In the genomic region with DNA sequence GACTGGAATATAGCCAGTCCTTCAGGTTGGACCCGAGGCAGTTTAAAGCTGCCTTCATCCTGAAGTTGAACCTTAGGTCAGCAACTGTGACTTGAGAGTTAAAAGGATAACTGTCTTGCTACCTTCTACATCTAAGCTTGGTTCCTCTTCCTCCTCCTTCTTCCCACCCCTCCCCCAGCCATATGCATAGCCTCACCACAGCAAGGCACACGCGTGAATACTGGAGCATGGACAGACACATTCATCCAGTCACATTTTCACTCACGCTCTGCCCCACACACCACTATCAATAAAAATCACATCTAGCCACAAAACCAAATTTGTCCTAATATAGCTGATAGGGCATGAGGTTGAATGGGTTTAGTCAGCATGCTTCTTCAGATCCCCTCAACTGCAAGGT, we compare ENCODE assay signal across 7 mouse cellular contexts. TPM values are rescaled to one million over a fixed set of nuclear protein-coding genes. Genes with fewer than 3 reads are reported as not detected.
A peak's percentile ranks its signal among the peaks of the same experiment; 100 is the strongest.
DNase-seq lines count a peak whose midpoint lies in the region; ATAC-seq and TF ChIP-seq lines count a peak whose summit lies in the region.

No protein-coding gene starts in this region.

- H3K9ac ChIP-seq in forebrain, embryonic 13.5 days = peak overlapping the region; percentile 91
- H3K9ac ChIP-seq in stomach, embryonic 16.5 days (ENCODE audit: low read length) = no peak overlapping the region

- H3K4me2 ChIP-seq in forebrain, embryonic 13.5 days = peak overlapping the region; percentile 79
- H3K4me2 ChIP-seq in stomach, embryonic 16.5 days (ENCODE audit: low read depth, low read length) = peak overlapping the region; percentile 77

- H3K4me1 ChIP-seq in forebrain, embryonic 13.5 days = peaks cover 30% of the 10 kb centered on the region
- H3K4me1 ChIP-seq in limb, embryonic 10.5 days = peaks cover 21% of the 10 kb centered on the region
- H3K4me1 ChIP-seq in stomach, embryonic 16.5 days (ENCODE audit: control insufficient read depth, insufficient read depth, low read length) = peaks cover 8% of the 10 kb centered on the region; the same call in 1 of the 2 replicates

- 0 out of 2 replicates have a peak, but pooled peaks cover 5% of the 10 kb centered on the region for H3K27me3 ChIP-seq in forebrain, embryonic 13.5 days
- peaks cover 35% of the 10 kb centered on the region for H3K27me3 ChIP-seq in limb, embryonic 10.5 days (ENCODE audit: low read depth, poor library complexity, severe bottlenecking)
- H3K27me3 ChIP-seq in stomach, embryonic 16.5 days (ENCODE audit: control insufficient read depth, insufficient read depth, low read length) = peaks cover 18% of the 10 kb centered on the region

- intact Hi-C loops in left cerebral cortex, adult 2 months (cut with DNase I) = loop anchor here (2.0 to 5.0 kb wide), 3 partner anchors 64 to 125 kb away; partner anchors contain the start of genes Prmt7 and Slc7a6os

- no peaks in the 10 kb centered on the region for H3K36me3 ChIP-seq in forebrain, embryonic 13.5 days (ENCODE audit: poor library complexity, severe bottlenecking)
- H3K36me3 ChIP-seq in limb, embryonic 10.5 days = no peaks in the 10 kb centered on the region
- H3K36me3 ChIP-seq in stomach, embryonic 16.5 days (ENCODE audit: control insufficient read depth, insufficient read depth, low read length) = no peaks in the 10 kb centered on the region

- peak overlapping the region; percentile 91 for H3K27ac ChIP-seq in left cerebral cortex, adult 2 months
- peak overlapping the region; percentile 85 for H3K27ac ChIP-seq in forebrain, embryonic 13.5 days
- H3K27ac ChIP-seq in limb, embryonic 10.5 days = no peak overlapping the region
- no peak overlapping the region for H3K27ac ChIP-seq in stomach, embryonic 16.5 days (ENCODE audit: low read length)

- WGBS in forebrain, embryonic 13.5 days = 59% methylated on average over 4 of the region's 4 CpGs
- WGBS in limb, embryonic 10.5 days = 70% methylated on average over 4 of the region's 4 CpGs
- WGBS in stomach, embryonic 16.5 days = 81% methylated on average over 4 of the region's 4 CpGs

- peak overlapping the region; percentile 57 for H3K4me3 ChIP-seq in left cerebral cortex, adult 2 months
- H3K4me3 ChIP-seq in forebrain, embryonic 13.5 days = peak overlapping the region; percentile 69
- peak overlapping the region; percentile 19; the same call in 1 of the 2 replicates for H3K4me3 ChIP-seq in limb, embryonic 10.5 days
- peak overlapping the region; percentile 50 for H3K4me3 ChIP-seq in stomach, embryonic 16.5 days (replicated peaks; ENCODE audit: low read length)

- ATAC-seq in forebrain, embryonic 13.5 days = no peak
- no peak for ATAC-seq in stomach, embryonic 16.5 days (ENCODE audit: insufficient read depth, low FRiP score)

- TF ChIP-seq CTCF in left cerebral cortex, adult 2 months (IDR thresholded peaks at IDR 0.05) = no peak

- DNase-seq in left cerebral cortex, adult 2 months (ENCODE audit: extremely low spot score in 1 of 2, low spot score in 2 of 2) = no peak
- DNase-seq in left cerebral cortex, adult 8-10 months (ENCODE audit: low spot score in 2 of 2) = no peak
- DNase-seq in limb, embryonic 10.5 days (ENCODE audit: low spot score) = no peak
- DNase-seq in layer of hippocampus, postnatal 36 days = no peak
- no peak for DNase-seq in lung, postnatal 14 days

- no peaks in the 10 kb centered on the region for H3K9me3 ChIP-seq in forebrain, embryonic 13.5 days (replicated peaks)
- no peaks in the 10 kb centered on the region for H3K9me3 ChIP-seq in limb, embryonic 10.5 days (replicated peaks)
- H3K9me3 ChIP-seq in stomach, embryonic 16.5 days (replicated peaks; ENCODE audit: control insufficient read depth, low read length) = no peaks in the 10 kb centered on the region

RNA-seq across cellular contexts. Expression of gene Smpd3, which starts 1.8 kb away (rescaled TPM):
- 10 to 100 TPM; 52.6 to 59.1 TPM for total RNA-seq in left cerebral cortex, adult 2 months (2021)
- total RNA-seq in left cerebral cortex, adult 8-10 months (2022) = 10 to 100 TPM; 65.8 to 76.1 (median 71.5) TPM
- polyA plus RNA-seq in forebrain, embryonic 13.5 days (2015; fragmentation: Nextera tagmentation; extraction: Ambion mirVana) = 31.4 and 34.6 TPM in 2 replicates
- 0.68 and 1.4 TPM in 2 replicates for polyA plus RNA-seq in limb, embryonic 10.5 days (2016; fragmentation: Nextera tagmentation; extraction: Ambion mirVana)
- polyA plus RNA-seq in stomach, embryonic 16.5 days (2015; fragmentation: Nextera tagmentation; extraction: Ambion mirVana) = 24.5 and 30.8 TPM in 2 replicates
- 10 to 100 TPM; 72.6 to 77.2 TPM for total RNA-seq in layer of hippocampus, postnatal 36 days (2021)

Comparison
In these comparisons a context has a peak if more than half of its experiments do, and no peak if none do; other contexts are left out.
1. H3K27ac ChIP-seq: peak in left cerebral cortex, adult 2 months (single experiment) and forebrain, embryonic 13.5 days (single experiment); none in limb, embryonic 10.5 days (single experiment) and stomach, embryonic 16.5 days (single experiment).
2. H3K4me3 ChIP-seq: peak in every context shown above with its lines; median percentile 69 in forebrain, embryonic 13.5 days; 57 in left cerebral cortex, adult 2 months; 50 in stomach, embryonic 16.5 days; 19 in limb, embryonic 10.5 days.